Mouse (Mus musculus): ENCODE results near the gene Ccdc155. TPM values are rescaled to one million over a fixed set of nuclear protein-coding genes. Genes with fewer than 3 reads are reported as not detected.

Ccdc155 gene
- polyA plus RNA-seq (2017; shearing (Covaris generic)): 0.07 TPM

DNA sequence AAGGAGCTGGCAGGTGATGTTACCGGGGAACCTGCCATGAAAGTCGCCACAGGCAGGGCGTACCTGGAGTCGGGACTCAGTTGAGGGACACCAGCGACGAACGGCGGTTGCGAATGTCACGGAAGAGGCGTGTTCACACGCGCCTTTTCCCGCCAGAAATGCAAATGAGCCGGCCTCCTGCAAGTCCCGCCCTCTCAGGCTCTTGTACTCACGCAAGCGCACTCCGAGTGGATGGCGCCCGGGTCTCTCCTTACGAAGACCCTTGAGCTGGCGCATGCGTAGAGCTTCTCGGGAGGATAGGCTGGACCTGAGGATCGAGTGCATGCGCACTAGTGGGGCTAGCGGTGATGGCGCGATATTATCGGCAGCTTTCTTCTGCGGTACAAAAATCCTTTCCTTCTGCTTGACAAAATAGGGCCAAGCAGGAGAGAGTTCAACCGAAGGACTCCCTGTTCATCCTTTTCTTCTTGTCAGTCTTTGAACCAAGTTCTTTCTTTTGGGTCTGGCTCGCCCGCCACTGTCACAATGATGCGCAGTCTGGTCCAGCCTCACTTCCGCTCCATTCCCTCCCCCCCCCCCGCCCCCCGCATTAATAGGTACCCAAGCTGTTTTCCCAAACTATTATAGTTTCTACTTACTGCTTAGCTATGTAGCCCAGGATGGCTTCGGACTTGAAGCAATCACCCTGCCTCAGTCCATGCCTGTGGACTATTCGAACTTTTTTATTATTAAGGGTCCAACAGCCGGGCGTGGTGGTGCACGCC, at the start of gene Ccdc155:
TSS of gene Ccdc155 (minus strand) at position 513 of the 764 bp plus-strand sequence.

DNA sequence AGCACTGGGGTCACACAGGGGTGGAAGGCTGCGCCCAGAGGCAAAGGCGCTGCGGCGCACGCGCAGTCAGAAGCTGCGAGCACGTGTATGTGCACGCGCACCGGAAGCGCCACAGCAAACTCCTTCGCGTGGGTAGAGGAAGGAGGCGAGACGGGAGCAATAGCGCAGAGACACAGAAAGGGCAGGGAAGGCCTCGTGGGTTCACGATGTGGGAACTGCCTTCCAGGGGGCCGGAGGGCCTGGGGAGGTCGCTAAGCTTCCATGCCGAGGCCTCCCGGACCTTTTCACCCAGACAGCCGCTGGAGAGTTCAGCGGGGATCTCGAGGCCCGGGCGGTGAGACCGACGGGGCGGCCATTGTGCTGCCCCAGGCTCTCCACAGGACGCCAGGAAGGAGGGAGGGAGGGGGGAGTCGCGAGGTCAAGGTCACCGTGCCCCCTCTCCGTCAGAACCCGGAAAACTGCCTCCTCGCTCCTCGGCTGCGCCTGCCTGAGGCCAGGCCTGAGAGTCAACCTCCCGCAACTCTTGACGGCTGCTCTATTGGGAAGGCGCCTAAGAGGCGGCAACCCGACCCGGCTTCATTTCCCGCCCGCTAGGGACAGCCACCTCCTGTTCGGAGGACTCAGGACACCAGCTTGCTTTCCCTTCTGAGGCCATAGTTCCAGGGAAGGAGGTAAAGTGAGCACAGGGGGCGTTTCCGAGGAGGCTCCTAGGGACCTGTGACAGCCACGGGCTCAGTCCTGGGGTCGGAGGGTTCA, 36.1 kb upstream of the Ccdc155 start, which contains the start of gene Slc6a16:
TSS of gene Slc6a16 (plus strand) at position 453 of the 756 bp plus-strand sequence.

DNA sequence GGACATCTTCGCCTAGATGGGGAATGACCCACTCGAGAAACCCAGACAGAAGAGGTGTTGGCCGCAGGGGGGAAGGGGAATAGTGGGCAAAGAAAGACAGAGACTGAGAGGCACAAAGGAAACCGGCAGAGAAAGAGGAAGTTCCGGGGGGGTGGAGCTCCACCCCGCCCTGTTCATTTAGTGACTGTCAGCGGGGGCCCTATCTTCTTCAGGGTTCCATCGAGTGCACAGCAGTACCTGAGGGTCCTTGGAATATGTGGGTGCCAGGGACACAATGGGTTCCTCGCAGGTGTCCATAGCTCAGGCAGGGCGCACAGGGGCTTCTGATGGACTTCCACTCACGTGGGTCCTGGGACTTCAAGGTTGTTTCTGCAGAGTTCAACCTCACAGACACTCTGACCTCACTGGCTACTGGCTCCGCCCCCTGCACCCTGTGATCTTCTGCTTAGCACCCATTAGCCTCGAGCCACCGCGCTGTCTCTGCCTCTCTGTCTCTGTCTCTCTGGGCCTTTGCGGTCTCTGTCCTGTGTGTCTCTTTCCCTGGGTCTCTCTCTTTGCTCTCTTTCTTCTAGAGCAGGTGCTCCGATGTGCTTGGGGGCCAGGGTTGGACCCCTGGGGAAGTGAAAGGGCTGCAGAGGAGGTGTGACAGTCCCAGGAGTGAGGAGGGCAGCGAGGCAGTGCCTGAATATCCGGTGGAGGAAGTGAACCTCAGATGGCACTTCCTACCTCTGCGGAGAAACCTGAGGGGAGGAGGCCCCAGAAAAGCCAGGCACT, 34.2 kb upstream of the Ccdc155 start, which contains the start of gene Cd37:
TSS of gene Cd37 (minus strand) at position 393 of the 774 bp plus-strand sequence.

DNA sequence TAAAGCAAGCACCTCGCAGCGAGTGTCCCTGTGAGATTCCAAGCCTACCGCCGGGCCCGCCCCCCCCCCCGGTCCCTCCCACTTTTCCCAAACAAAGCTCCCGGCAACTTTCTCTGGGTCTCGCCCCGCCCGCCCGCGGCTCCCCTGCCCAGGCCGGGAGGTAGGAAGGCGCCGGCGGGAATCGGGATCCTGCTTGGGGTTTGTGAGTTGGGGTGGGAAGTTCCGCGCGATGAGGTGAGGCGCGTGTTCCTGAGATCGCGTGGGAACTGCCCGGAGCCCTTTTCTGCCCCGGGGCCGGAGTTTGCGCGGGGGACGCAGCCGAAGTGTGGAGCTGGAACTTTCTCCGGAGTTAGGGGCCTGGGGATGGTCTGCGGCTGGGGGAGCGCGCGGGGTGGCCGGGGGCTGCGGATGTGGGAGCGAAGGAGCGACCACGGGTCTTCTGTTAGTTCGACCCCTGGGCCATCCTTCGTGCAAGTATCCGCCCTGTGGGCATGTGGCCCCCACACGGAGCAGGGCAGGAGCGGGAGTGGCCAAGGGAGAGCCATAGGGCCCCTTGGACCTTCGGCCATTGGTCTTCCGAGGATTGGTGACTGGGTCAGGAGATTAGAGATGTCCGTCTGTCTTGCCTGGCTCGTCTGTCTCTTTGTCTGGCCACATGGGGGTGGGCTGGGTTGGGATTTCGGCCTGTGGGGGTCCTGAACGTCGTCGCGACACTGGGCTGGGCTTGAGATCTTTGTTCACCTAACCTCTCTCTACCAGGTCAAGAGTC, 11.2 kb upstream of the Ccdc155 start, which contains the start of gene Tead2:
TSS of gene Tead2 (plus strand) at position 81 of the 769 bp plus-strand sequence.

DNA sequence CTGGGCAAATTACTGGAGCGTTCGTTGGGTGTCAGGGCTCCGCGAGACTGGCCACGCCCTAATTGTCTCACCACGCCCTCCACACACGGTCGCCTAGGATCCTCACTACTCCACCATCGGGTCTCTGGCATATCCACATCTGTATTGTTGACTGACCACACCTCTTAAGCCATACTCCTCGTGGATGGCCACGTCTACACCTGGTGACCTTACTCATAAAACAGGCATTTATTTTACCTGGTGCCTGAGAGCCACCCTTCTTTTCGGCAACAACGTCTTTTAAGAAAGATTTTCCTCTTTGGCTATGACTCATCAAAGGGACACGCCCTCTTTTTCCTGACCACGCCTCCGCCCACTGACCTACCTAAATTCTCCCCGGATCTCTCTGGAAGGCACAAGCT, 7.2 kb upstream of the Ccdc155 start, which contains the start of gene Dkkl1:
TSS of gene Dkkl1 (minus strand) at position 297 of the 401 bp plus-strand sequence.

DNA sequence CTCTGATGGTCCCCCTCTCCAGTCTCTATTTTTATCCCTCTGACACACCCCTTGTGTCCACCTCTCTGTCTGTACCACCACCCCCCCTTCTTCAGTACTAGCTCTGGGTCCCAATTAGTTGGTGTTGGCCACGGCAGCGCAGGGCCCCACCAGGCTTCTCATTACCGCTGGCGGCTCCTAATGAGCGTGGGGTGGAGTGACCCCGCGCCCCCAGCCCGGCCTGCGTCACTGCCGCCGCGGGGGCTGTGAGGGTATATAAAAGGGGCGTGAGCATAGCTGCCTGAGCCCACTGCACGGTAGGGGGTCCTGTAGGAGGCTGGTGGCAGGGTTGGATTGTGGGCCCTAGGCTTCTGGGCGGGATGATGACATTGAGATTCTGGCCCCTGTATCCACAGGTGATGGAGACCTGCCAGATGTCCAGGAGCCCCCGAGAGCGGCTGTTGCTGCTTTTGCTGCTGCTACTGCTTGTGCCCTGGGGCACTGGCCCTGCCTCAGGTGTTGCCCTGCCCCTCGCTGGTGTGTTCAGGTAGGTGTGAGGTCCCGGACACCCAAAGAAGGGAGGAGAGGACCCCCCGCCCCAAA, 23.7 kb downstream of the Ccdc155 start, which contains the start of gene Pth2:
TSS of gene Pth2 (plus strand) at position 100 of the 582 bp plus-strand sequence.

DNA sequence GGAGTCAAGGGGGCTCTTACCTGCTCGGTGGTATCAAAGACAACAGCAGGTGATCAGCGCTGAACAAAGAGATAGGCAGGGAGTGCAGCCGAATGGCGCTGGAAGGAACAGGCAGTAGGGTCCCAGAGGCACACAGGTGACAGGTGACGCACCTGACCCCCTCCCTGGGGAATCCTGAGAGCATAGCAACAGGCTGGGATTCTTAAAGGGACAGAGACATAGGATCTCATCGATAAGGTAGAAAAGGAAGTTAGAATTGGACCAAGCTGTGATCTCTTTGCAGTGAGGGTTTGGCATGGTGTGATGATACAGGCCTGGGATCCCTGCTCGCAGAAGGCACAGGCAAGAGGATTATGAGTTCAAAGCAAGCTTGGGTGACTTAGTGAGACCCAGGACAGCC, 25.2 kb downstream of the Ccdc155 start, which contains the start of gene Gfy:
TSS of gene Gfy (minus strand) at position 101 of the 400 bp plus-strand sequence.

DNA sequence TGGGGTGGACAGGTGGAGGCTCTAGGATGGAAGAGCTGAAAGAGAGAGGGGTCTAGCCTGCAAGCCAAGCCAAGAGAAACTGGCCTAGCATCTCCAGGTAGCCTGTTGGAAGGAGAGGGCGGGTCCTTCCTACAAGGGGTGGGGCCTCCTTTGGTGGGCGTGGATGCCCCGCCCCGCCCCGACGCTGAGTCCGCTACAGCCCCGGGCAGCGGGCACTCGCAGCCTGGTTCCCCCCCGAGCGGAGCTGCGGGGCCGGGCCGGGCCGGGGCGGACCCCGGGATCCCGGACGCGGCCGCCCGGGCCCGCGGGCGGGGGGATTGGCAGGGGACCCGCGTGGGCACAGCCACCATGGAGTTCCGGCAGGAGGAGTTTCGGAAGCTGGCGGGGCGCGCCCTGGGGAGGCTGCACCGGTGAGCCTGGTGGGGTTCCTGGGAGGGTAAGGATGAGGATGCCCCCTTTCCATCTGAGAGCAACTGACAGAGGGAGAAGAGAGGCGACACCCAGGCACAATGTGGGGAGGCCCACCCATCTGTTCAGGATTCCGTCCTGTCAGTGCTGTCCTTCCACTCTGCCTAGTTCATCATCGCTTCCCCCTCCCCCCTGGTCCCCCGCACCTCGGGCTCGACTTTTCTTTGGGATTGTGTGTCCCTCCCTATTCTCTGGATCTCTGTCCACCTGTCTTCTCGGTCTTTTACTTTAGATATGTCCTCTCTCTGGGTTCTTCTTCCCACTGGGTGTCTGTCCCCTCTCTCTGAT, 40.8 kb downstream of the Ccdc155 start, which contains the start of gene Slc17a7:
TSS of gene Slc17a7 (plus strand) at position 215 of the 756 bp plus-strand sequence.

DNA sequence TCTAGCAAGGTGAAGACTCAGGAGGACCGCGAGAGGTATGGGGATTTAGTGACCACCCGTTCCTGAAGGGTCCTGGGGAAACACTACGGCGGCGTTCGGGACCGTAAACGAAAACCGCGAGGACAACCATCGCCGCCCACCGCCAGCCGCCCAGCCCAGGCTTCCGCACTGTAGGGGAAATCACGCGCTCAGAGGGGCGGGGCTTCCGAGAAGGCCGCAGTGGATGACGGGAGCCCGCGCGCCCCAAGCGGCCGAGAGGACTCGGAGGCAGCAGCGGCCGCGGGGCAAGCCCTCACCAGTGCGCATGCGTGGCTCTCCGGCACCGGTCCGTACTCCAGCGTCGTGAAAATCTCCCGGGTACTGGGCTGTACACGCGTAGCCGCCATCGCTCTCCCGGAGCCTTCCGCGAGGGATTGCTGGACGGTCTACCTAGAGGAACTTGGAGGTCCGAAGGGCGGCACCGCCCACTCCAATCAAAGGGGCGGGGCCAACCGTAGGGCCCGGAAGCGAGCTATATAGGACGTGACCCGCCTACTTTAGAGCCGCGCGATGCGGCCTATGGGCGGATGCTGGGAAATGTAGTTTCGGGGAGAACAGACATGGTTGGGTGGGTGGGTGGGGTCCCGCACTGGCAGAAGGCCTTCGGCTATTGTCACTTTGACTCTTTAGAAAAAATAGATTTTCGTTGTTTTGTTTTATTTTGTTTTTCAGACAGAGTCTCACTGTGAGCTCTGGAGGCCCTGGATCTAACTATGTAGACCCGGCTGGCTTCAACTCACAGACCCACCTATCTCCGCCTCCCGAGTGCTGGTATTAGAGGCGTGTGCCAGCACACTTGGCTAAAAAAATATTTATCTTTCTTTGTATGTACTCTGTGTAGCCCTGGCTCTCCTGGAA, 50.3 kb downstream of the Ccdc155 start, which contains the start of the genes Pih1d1 and Aldh16a1:
TSS of gene Pih1d1 (plus strand) at position 208 of the 897 bp plus-strand sequence.
TSS of gene Aldh16a1 (minus strand) at position 489 of the 897 bp plus-strand sequence.

DNA sequence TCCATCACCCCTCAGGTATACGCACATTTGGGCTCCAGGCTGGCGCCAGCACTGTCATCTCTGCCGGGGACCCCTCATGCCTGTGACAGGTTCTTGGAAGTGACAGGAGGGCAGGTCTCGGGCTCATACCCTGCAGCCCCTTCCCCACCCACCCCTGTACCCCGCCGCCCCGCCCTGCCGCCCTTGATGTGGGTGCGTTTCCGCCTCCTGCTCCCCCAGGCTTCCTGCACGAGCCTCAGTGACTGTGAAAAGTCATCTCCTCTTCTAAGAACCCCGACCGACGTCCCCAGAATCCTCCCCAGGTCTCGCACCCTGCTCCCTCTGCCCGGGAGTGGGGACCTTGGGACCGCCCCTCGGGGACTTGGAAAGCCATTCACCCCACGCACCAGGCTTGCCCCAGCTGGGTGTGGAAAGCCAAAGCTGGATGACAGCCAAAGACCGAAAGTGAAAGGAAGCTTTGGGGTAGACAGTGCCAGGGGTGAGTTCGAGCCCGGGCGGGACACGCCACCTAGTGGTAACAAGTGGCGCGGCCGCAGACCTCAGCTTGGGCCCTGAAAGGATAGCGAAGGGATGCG, 68.6 kb downstream of the Ccdc155 start, which contains the start of the genes Gm45713 and Flt3l:
TSS of gene Gm45713 (minus strand) at position 239 of the 575 bp plus-strand sequence.
TSS of gene Flt3l (minus strand) at position 440 of the 575 bp plus-strand sequence.

Other genes with a start within 250 kb of the Ccdc155 start
- gene Cpt1c, start 230.0 kb downstream of the Ccdc155 start, polyA plus RNA-seq (2017; shearing (Covaris generic)): 0.30 TPM
- 175 TPM for gene Prmt1, start 218.3 kb downstream of the Ccdc155 start, polyA plus RNA-seq (2017; shearing (Covaris generic))
- 235 TPM for gene Irf3, start 207.2 kb downstream of the Ccdc155 start, polyA plus RNA-seq (2017; shearing (Covaris generic))
- 35.8 TPM for gene Bcl2l12, start 206.2 kb downstream of the Ccdc155 start, polyA plus RNA-seq (2017; shearing (Covaris generic))
- gene Scaf1, start 188.5 kb downstream of the Ccdc155 start, polyA plus RNA-seq (2017; shearing (Covaris generic)): 38.8 TPM
- gene Rras, start 186.9 kb downstream of the Ccdc155 start, polyA plus RNA-seq (2017; shearing (Covaris generic)): 24.1 TPM
- 4.0 TPM for gene Prr12, start 152.0 kb downstream of the Ccdc155 start, polyA plus RNA-seq (2017; shearing (Covaris generic))
- gene Nosip, start 142.5 kb downstream of the Ccdc155 start, polyA plus RNA-seq (2017; shearing (Covaris generic)): 115 TPM
- 3.0 TPM for gene Prrg2, start 142.2 kb downstream of the Ccdc155 start, polyA plus RNA-seq (2017; shearing (Covaris generic))
- 10.7 TPM for gene Rcn3, start 112.7 kb downstream of the Ccdc155 start, polyA plus RNA-seq (2017; shearing (Covaris generic))
- gene Fcgrt, start 101.0 kb downstream of the Ccdc155 start, polyA plus RNA-seq (2017; shearing (Covaris generic)): 2.8 TPM
- gene Rps11, start 80.5 kb downstream of the Ccdc155 start, polyA plus RNA-seq (2017; shearing (Covaris generic)): 2,481 TPM
- 2,316 TPM for gene Rpl13a, start 76.1 kb downstream of the Ccdc155 start, polyA plus RNA-seq (2017; shearing (Covaris generic))
- gene Gm45713, start 68.7 kb downstream of the Ccdc155 start, polyA plus RNA-seq (2017; shearing (Covaris generic)): not detected
- 309 TPM for gene Flt3l, start 68.5 kb downstream of the Ccdc155 start, polyA plus RNA-seq (2017; shearing (Covaris generic))
- gene Pih1d1, start 50.6 kb downstream of the Ccdc155 start, polyA plus RNA-seq (2017; shearing (Covaris generic)): 59.4 TPM
- gene Aldh16a1, start 50.3 kb downstream of the Ccdc155 start, polyA plus RNA-seq (2017; shearing (Covaris generic)): 58.9 TPM
- 0.08 TPM for gene Slc17a7, start 40.9 kb downstream of the Ccdc155 start, polyA plus RNA-seq (2017; shearing (Covaris generic))
- not detected for gene Gfy, start 25.3 kb downstream of the Ccdc155 start, polyA plus RNA-seq (2017; shearing (Covaris generic))
- gene Pth2, start 23.9 kb downstream of the Ccdc155 start, polyA plus RNA-seq (2017; shearing (Covaris generic)): not detected
- 8.9 TPM for gene Dkkl1, start 7.3 kb upstream of the Ccdc155 start, polyA plus RNA-seq (2017; shearing (Covaris generic))
- gene Tead2, start 10.9 kb upstream of the Ccdc155 start, polyA plus RNA-seq (2017; shearing (Covaris generic)): 4.9 TPM
- 607 TPM for gene Cd37, start 34.2 kb upstream of the Ccdc155 start, polyA plus RNA-seq (2017; shearing (Covaris generic))
- gene Slc6a16, start 36.2 kb upstream of the Ccdc155 start, polyA plus RNA-seq (2017; shearing (Covaris generic)): not detected
- not detected for gene Slc6a21, start 72.6 kb upstream of the Ccdc155 start, polyA plus RNA-seq (2017; shearing (Covaris generic))
- gene Trpm4, start 128.9 kb upstream of the Ccdc155 start, polyA plus RNA-seq (2017; shearing (Covaris generic)): 15.0 TPM
- gene Hrc, start 130.4 kb upstream of the Ccdc155 start, polyA plus RNA-seq (2017; shearing (Covaris generic)): not detected
- 0.30 TPM for gene Ppfia3, start 162.1 kb upstream of the Ccdc155 start, polyA plus RNA-seq (2017; shearing (Covaris generic))
- gene Lin7b, start 165.7 kb upstream of the Ccdc155 start, polyA plus RNA-seq (2017; shearing (Covaris generic)): not detected
- gene Snrnp70, start 190.8 kb upstream of the Ccdc155 start, polyA plus RNA-seq (2017; shearing (Covaris generic)): 231 TPM
- not detected for gene Kcna7, start 200.8 kb upstream of the Ccdc155 start, polyA plus RNA-seq (2017; shearing (Covaris generic))
- gene Ntf5, start 208.8 kb upstream of the Ccdc155 start, polyA plus RNA-seq (2017; shearing (Covaris generic)): 0.54 TPM
- gene Lhb, start 215.9 kb upstream of the Ccdc155 start, polyA plus RNA-seq (2017; shearing (Covaris generic)): not detected
- gene Gys1, start 230.0 kb upstream of the Ccdc155 start, polyA plus RNA-seq (2017; shearing (Covaris generic)): 13.9 TPM
- gene Ruvbl2, start 233.2 kb upstream of the Ccdc155 start, polyA plus RNA-seq (2017; shearing (Covaris generic)): 74.6 TPM

Data from CD4-positive, CD25-positive, alpha-beta regulatory T cell (primary cell).